Mouse (Mus musculus): ENCODE measurements at regions not wholly inside any gene's neighbourhood (a gene's known extent, or its start where the extent isn't known, plus 50 kb on each side); places are given as distances from the start of the nearest gene placed in this dataset.

GRCm38 (mm10) chr3:58318756-58319155 lies 95.8 kb upstream of the Tsc22d2 start:
- TF ChIP-seq POLR2A (IDR thresholded peaks at IDR 0.05; ENCODE audit: insufficient read length, low read depth) (no peak), USF1 (IDR thresholded peaks at IDR 0.05; ENCODE audit: low read depth) (no peak), MAX (IDR thresholded peaks at IDR 0.05; ENCODE audit: low read depth) (no peak), CEBPB (IDR thresholded peaks at IDR 0.05; ENCODE audit: insufficient read depth, poor library complexity, severe bottlenecking) (no peak), MYOG (IDR thresholded peaks at IDR 0.05; ENCODE audit: control insufficient read depth in 1 of 3, insufficient read depth in 1 of 3, insufficient read length in 2 of 3, low read depth in 2 of 3) (no peak), POLR2AphosphoS2 (IDR thresholded peaks at IDR 0.05; ENCODE audit: insufficient read length, low read depth) (no peak), TCF12 (IDR thresholded peaks at IDR 0.05; ENCODE audit: insufficient read depth, poor library complexity, severe bottlenecking) (no peak), E2F4 (IDR thresholded peaks at IDR 0.05; ENCODE audit: insufficient read depth) (no peak), MYOD1 (IDR thresholded peaks at IDR 0.05; ENCODE audit: control insufficient read depth in 1 of 3, insufficient read length in 2 of 3, low read depth in 2 of 3) (no peak)
